8 mouse cellular contexts compared by ENCODE assay signal in the genomic region with DNA sequence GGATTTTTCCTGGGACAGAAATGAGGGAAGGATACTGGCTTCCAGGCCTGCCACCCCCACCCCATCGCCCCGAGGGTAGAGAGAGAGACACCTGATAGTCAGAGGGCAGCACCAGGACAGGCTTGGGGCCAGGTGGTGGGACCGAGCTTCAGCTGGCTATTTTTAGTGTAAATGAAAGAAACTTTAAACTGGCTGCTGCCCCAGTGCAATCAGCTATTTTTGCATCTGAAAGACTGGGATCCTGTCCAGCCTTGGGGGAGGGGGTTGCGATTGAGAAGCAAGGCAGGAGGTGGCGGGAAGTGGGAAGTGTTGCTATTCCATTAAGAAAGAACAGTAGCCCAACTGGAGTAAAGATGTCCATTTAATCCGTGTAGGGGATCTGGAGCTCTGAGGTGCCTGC.
DNase-seq lines count a peak whose midpoint lies in the region; ATAC-seq lines count a peak whose summit lies in the region.

No protein-coding gene starts in this region.

- H3K4me1 ChIP-seq in midbrain, embryonic 14.5 days (ENCODE audit: control insufficient read depth, insufficient read depth, low read length) = 0 out of 2 replicates have a peak, but pooled peaks cover 4% of the 10 kb centered on the region
- no peaks in the 10 kb centered on the region for H3K4me1 ChIP-seq in midbrain, embryonic 15.5 days

- H3K9ac ChIP-seq in midbrain, embryonic 14.5 days (replicated peaks; ENCODE audit: low read length) = no peak overlapping the region
- H3K9ac ChIP-seq in midbrain, embryonic 15.5 days = no peak overlapping the region

- no peak overlapping the region for H3K4me3 ChIP-seq in midbrain, embryonic 14.5 days (replicated peaks; ENCODE audit: low read depth, low read length)
- no peak overlapping the region for H3K4me3 ChIP-seq in midbrain, embryonic 15.5 days

- WGBS in midbrain, embryonic 14.5 days = 29% methylated on average over 6 of the region's 6 CpGs
- WGBS in midbrain, embryonic 15.5 days = 21% methylated on average over 6 of the region's 6 CpGs

- peak; percentile 53 for DNase-seq in midbrain, embryonic 14.5 days
- DNase-seq in heart, postnatal 10 days = peak; percentile 93 to 94
- peak; percentile 49 to 69 for DNase-seq in left cerebral cortex, adult 18-20 months (ENCODE audit: low spot score in 2 of 2)
- DNase-seq in retina, postnatal 1 day = no peak
- no peak for DNase-seq in thymus, postnatal 4 days
- DNase-seq in thymus, postnatal 25 days = no peak

- H3K27ac ChIP-seq in midbrain, embryonic 14.5 days (replicated peaks; ENCODE audit: low read depth, low read length) = no peak overlapping the region
- H3K27ac ChIP-seq in midbrain, embryonic 15.5 days = no peak overlapping the region

- intact Hi-C loops in heart, postnatal 10 days (cut with DNase I) = loop anchor here (5.0 kb wide), 1 partner anchor 114 kb away; no protein-coding TSS in a partner anchor

- no peaks in the 10 kb centered on the region for H3K36me3 ChIP-seq in midbrain, embryonic 14.5 days (ENCODE audit: control insufficient read depth, insufficient read depth, low read length)
- no peaks in the 10 kb centered on the region for H3K36me3 ChIP-seq in midbrain, embryonic 15.5 days (replicated peaks)

- ATAC-seq in midbrain, embryonic 14.5 days (ENCODE audit: low FRiP score, low TSS enrichment) = no peak
- ATAC-seq in midbrain, embryonic 15.5 days (replicated peaks) = no peak
- peak; percentile 62 for ATAC-seq in frontal cortex, adult (ENCODE audit: low TSS enrichment)

- H3K27me3 ChIP-seq in midbrain, embryonic 14.5 days (ENCODE audit: control insufficient read depth, insufficient read depth, low read length) = no peaks in the 10 kb centered on the region
- H3K27me3 ChIP-seq in midbrain, embryonic 15.5 days (replicated peaks) = no peaks in the 10 kb centered on the region

- no peaks in the 10 kb centered on the region for H3K9me3 ChIP-seq in midbrain, embryonic 14.5 days (ENCODE audit: control insufficient read depth, low read length)
- no peaks in the 10 kb centered on the region for H3K9me3 ChIP-seq in midbrain, embryonic 15.5 days

- H3K4me2 ChIP-seq in midbrain, embryonic 14.5 days (ENCODE audit: low read length) = no peak overlapping the region
- H3K4me2 ChIP-seq in midbrain, embryonic 15.5 days = no peak overlapping the region

Comparison
In these comparisons a context has a peak if more than half of its experiments do, and no peak if none do; other contexts are left out.
1. DNase-seq: peak in midbrain, embryonic 14.5 days (single experiment), heart, postnatal 10 days (2 of 2) and left cerebral cortex, adult 18-20 months (2 of 2); none in retina, postnatal 1 day (single experiment), thymus, postnatal 4 days (single experiment) and thymus, postnatal 25 days (single experiment).